Mouse (Mus musculus) kidney, adult 9 months (tissue): ENCODE results near the gene Zhx3.

ENCODE experiments used
- DNase-seq: peaks from one replicate; pipeline ENCODE4 v3.0.0; 2022

Zhx3 gene

DNA sequence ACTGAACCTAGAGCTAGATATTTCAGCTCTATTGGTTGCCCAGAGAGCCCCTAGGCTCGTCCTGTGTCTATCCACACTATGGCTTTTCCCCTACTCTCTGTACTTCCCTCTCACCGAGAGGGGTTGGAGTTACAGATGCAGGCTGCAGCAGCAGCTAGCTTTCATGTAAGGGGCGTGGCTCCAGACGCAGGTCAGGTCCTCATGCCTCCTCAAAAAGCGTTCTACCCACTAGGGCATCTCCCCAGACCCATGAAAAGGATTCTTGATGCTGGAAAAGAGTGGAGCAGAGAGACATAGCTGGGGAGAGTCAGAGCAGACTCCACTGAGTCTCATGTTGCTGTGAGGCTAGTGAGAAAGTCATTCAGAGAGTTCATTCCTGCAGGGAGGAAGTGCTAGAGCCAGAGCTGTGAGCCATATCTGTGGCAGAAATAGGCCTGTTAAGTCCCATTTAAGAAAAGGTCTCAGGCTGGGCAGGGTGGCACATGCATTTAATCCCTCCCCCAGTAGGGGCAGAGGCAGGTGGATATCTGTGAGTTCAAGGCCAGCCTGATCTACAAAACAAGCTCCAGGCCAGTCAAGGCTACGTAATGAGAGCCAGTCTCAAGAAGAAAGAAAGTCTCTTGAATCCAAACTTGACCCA lies 8.8 kb upstream of the Zhx3 start:
- no peak for DNase-seq

DNA sequence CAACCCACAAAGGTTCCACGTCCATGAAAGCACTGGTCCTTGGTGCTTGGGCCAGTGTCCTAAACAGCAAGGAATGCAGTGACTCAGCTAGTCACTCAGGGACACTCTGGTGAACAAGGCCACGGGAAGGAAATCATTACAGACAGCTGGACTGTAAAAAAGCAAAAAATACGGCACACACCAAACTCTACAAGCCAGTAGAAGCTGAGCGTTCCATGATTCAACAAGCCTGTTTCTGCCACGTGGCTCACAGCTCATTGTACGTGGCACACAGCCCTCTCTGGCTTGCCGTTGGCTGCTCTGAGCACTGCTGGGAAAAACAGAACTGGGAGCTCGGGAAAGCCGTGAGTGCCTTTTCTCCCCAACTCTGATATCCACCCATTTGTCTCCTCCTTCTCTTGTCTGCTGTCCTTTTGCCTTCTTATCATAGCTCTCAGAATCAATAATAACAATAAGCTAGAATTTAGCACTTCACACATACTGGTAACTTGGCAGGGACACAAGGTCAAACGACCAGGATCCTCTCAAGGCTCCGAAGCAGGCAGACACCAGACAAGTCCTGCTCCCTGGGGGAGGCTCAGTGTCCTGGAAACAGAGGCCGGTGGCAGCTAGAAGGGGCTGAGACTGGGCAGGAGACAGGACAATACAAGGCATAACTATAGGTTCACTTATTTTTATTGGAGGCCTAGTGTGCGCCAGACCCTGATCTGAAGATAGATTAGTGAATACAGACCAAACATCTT lies 7.8 kb upstream of the Zhx3 start, which contains the start of gene Lpin3:
Gene Lpin3 (plus strand): TSS at position 218 of the 743 bp plus-strand sequence.
- DNase-seq: peak; percentile 66

DNA sequence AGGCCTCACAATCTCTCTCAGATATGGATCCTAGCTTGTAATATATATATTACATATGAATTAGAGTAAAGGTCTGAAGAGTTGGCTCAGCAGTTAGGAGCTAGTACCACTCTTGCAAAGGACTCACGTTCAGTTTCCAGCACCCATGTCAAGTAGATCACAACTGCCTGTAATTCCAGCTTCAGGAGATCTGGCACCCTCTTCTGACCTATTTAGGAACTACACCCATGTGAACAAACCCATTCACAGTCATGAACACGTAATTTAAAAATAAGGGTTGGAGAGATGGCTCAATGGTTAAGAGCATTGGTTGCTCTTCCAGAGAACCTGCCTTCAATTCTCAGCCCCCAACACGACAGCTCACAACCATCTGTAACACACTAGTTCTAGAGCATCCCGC lies 3.3 kb upstream of the Zhx3 start:
- DNase-seq: peak; percentile 52

DNA sequence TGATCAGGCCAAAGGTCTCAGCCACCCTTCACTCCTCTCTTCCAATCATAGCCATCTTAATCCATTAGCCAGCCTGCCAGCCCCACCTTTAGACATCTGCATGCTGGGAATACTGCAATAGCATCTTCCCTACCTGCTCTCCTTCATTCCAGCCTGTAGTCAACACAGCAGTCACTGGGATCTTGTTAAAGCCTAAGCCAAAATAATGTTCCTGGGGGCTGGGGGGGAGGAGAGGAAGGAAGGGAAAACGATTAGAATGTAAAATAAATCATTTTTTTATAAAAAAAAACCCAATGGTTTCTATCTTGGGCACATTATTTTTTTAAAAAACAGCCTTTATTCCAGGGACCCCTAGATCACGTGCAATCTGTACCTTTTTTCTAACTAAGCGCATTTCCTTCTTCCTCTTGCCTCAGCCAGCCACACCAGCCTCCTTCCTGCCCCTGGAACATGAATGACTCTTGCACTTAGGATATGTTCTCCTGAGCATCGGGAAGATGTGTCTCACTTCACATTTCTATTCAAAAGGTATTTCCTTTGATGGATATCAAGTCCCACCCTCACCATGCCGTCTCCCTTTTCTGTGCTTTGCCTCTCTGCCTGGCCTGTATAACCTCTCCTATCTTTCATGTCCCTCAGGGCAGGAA lies 1.6 kb upstream of the Zhx3 start:
- peak; percentile 51 for DNase-seq

DNA sequence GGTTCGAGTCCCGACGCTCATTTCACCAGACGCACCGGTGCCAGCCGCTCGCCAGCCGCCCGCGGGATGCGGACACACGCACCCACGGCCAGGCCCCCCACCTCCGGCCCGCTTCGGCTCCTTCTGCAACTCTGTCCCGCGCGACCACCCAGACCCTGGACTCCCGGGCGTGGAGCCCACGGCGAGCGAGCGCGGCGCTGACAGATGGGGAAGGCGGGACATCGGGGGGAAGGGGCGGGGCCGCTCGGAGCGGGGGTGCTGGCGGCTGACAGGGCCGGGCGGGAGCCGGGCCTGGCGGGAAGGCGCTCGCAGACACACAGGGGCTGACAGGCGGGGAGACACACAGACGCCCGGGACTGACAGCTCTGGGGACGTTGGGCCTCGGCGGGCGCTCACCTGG lies 403 bp downstream of the Zhx3 start:
- DNase-seq: peak; percentile 59

DNA sequence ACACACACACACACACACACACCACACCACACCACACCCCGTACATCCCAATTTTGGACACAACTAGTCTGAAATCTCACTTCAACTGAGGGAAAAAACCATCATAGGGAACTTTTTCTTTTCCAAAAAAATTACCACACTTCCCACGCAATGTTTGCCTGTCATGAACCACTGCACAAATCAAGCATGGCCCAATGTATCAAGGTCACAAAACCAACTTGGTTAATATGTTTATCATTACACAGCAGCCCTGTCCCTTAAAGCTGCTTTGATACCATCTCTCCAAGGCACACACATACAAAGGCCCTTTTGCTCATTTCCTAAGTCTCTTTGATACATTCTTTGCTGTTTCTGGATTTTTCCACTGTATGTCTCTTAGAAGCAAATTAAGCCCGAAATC lies 1.5 kb downstream of the Zhx3 start:
- peak; percentile 75 for DNase-seq

DNA sequence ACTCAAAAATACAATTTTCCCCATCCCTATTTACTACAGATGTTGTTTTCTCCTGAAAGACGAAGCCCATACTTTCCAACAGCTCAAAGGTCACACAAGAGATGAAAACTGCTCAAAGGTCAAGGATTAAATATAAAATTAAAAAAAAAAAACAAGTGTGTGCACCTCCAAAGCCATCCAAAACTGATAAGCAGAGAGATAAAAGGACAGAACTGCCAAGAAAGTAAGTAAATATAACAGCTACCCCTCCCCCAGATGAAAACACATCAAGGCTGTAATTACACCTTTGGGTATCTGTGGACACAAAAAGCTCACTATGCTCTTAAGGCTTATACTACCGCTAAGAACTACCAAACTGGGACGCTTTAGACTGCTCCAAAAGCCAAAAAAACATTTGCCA lies 3.4 kb downstream of the Zhx3 start:
- no peak for DNase-seq

DNA sequence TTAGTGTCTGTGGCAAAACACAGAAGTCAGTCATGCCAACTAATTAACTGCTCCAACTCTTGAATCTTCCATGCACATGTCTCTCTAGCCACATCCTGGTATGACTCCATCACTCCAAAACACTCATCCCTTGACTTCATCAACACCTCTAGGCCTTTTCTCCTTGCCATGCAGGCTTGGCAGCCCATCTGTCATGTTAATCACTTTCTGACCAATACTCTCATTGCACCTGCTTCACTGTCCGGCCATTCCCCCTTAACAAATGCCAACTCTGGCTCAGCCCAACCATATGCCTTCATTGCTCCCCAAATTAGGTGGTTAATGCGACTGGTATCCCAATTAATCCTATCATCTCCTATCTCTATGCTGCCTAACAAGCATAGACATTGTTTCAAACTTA lies 7.5 kb downstream of the Zhx3 start:
- no peak for DNase-seq

DNA sequence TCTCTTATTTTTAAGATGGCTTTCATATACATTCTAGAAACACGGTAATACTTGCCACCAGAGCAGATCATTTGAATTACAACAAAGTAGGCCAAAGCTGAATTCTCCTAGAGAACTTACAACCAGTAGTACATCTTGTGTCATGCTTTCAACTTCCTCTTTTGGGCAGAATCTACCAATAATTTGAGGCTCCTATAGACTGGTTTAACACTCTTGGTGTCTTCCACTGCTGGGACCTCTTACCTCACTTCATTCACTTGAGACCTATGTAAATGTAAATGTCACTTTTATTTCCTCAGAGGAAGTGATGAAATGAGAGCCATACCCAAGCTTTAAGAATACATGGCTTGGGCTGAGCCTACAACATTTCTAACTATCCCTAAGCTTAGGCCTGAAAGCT lies 8.7 kb downstream of the Zhx3 start:
- no peak for DNase-seq

DNA sequence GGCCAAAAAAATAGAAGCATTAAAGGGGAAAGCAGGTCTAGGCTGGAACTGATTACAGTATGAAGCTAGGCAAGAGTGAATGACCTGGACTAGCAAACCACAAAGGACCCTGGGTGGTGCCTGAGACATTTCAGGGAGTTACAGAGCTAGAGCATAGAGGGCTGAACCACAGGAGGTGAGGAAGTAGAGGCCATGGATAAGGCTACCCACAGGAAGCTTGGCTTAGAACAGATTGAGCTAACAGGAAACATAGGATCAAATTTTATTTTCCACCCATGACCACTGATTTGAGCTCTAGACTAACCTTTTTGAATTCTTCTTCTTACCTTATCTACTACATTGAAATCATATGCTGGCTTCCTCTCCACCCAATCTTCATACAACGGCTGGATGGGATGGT lies 12.4 kb downstream of the Zhx3 start:
- DNase-seq: no peak

DNA sequence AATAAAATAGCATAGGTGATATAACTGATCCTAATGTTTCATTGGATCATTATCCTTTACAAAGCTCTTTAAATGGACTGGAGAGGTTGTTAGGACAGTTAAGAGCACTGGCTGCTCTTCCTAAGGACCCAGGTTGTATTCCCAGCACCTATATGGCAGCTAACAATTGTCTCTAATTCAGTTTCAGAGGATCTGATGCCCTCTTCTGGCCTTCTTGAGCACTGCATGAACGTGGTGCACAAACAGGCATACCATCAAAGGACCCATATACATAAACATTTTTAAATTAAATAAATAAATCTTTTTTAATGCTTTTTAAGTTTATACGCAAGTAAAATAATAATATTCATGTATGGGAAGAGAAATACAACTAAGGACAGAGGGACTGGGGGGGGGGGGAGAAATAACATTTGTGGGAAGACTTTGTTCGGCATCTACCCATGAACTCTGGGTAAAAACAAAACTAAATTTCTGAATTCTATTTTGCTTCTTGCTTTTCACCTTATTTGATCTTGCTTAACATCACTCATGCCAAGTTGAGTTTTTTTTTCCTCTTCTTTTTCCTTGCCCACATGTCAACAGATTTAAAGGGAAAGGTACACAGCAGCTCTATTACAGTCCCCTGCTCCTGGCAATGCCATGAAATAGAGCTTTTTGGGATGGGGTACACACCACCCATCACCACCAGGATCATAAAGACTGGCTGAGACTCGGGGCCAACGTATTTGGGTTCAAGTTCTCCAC lies 16.3 kb downstream of the Zhx3 start:
- DNase-seq: no peak

DNA sequence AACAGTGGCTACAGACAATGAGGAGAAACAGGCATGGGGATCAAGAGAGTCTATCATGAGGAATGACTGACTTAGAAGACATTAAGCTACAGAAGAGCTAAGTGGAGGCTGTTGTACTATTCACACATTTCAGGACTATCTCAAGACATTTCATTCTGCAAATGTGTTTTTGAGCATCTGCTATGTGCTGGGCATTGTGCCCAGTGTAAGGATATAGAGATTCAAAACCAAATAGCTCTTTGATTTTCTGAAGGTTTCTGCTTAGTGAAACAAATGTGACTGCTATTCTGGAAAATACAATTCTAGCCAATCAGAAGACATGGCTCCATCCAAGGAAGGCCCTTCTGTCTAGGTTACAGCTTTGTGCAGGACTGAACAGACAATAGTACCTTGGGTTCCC lies 18.1 kb downstream of the Zhx3 start:
- no peak for DNase-seq

DNA sequence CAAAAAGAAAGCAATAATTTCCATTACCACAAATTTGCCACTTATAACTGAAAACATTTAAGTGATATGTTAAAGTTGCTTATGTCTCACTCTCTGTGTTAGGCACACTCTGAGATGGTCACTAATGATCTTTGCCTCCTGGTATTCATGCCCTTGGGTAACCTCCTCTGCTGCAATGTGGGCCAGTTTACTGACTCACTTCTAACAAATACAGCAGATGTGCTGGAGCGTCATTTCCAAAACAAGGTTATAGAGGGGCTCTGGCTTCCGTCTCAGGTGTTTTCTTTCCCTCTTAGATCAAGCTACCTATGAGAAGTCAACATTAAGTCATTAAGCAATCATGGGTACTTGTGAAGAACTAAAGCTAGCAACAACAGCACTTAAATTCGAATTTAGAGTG lies 22.4 kb downstream of the Zhx3 start:
- no peak for DNase-seq

DNA sequence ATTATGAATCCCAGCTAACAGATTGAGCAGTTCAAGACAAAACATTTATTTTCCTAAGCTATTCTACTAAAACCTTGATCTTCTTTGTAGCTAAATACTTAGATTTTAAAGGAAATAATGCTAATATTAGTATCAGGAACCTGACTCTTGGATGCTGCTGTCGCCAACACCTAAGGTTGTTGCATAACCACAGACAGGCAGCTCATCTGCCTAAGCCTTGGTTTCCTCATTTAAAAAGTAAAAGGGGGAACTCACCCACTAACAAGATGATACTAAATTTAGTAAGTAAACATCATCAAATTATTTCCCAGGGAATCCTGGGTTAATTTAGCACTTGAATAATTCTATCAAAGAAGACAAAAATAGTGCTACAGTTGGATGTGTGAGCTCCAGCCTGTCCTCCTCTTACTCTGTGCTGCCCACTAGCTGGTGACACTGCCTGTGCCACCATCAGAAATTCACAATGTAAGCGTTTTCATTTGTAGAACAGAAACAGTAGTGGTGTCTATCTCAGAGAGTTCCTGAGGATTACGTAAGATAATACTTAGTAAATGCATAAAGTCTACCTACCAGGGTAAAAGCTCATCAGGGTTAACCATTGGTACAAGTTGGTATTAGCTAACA lies 23.1 kb downstream of the Zhx3 start:
- DNase-seq: no peak

DNA sequence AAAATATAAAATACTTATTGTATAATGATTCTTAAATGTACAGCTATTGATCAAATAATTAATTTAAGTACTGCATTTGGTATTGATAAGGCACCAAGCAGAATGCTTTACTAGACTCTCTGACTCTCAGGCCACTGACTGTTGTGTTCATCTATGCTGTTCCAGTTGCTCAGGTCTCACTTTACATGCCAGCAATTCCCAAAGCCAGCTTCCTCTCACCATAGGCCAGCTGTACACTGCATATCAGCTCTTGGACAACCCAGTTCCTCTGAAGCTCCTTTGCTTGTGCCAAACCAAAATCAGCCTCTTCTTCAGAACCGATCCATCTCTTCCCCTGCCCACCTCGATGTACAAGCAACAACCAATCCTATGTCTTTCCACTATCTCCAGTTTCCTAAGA lies 24.6 kb downstream of the Zhx3 start:
- no peak for DNase-seq

DNA sequence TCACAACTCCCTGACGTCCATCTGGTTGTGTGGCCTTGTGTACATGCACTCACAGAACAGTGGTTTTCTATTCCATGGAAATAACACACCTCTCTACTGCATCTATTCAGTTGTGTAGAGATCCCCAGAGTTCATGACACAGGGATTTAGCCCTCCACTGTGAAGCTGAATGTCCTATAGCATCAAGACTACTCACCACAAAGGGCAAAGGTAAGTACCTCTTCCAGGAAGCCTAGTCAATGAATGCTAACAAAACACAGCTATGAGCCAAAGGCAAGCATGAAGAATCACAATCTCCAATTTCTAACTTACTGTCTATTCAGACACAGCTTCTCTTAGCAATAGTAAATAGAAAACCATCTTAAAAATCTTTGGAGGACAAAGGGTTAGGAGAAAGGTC lies 25.1 kb downstream of the Zhx3 start:
- peak; percentile 71 for DNase-seq

DNA sequence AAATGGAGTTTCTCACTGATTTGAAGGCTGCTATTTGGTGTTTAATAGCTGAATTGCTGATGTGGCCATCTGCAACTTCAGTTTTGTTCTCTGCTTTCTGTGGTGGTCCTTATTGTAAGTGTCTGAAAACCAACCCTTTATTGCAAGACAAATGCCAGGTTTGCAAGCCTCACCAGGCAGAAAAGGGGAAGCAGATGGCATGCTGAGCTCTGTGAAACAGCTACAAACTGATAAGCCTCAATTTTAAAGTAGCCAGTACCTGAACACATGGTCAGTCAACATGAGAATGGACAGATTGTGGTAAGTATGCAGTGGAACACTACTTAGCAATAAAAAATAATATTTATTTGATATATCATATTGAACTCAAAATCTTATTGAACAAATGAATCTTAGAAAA lies 32.0 kb downstream of the Zhx3 start:
- DNase-seq: no peak

DNA sequence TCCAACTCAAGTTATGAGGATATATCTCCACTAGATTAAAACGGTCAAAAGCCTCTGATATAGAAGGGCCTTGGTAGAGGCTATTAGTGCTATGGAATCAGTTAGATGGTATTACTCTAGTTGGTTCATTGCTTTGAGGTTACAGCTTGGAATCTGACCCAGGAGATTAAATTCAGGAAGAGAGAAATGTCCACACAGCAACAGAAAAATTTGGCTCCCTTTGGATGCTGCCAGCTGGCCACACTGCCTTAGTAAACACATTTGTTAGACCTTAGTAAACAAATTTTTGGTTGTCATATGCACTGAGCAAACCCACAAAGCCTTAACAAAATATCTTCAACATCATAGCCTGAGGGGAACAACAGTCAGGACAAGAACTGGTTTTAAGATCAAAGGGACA lies 62.0 kb downstream of the Zhx3 start:
- DNase-seq: peak; percentile 36

DNA sequence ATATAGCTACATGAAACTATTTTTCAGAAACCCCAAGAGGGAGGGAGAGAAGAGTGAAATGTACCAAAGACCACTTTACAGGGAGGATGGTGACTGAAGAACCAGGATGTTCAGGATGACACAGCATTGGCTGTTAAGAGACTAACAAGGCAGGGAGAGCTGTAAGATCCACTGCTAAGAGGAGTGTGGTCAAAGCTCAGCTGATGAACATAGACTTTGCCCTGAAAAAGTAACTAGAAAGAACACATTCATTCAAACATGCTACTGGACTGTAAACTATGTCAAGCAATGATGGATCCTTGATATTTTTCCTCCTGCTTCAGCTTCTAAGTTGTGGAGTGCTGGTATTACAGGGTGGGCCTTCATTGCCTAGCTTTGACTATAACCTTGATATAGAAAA lies 62.4 kb downstream of the Zhx3 start:
- DNase-seq: peak; percentile 77

DNA sequence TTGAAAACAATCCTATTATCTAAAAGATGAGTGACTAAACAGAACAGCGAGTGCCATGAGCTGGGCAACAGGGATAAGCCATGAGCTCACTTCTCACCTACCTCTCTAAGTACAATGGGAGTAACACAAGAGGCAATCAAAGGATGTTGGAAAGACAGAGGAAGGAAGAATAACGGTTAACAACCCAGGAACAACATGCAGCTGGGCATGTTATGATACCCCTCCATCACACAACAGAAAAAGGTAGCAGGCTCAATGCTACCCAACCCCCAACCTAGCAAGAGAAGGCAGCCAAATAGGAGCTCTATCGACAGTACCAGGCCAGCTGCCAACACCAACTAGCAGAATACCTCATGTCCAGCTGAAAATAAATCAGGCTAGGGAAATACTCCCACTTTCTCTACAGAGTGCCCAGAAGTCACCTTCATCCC lies 66.7 kb downstream of the Zhx3 start:
- DNase-seq: peak; percentile 86

DNA sequence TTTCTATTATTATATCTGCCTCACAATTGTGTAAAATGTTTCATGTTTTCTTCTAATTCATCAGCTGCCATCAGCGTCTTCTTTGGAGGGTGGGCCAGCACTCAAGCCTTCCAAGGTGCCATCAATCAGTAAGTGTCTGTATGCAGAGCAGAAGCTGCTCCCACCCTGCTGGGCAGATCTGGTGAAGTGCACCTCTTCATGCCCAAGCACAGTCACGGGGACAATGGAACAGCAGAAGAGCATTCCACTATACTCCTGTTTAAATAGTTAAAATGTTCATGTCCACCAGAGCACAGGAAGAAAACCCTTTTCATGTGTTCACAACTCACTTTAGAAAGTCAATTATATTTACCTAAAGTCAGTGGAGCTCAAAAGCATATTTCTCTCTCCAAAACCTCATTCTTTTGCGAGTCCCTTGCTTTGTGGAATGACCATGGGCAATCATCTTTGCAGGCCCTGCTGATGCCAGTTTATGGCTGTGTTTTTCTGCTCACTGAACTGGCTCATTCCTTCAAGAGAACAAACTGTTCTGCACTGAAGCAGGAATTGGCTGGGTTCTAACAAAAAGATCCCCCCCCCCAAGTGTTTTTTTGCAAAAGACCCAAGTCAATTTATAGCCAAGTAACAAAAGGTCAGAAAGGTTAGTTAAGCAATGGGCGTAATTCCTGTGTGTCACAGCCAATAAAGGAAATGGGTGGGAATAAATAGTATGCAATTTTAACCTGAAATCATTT lies 67.8 kb downstream of the Zhx3 start:
- peak; percentile 88 for DNase-seq

DNA sequence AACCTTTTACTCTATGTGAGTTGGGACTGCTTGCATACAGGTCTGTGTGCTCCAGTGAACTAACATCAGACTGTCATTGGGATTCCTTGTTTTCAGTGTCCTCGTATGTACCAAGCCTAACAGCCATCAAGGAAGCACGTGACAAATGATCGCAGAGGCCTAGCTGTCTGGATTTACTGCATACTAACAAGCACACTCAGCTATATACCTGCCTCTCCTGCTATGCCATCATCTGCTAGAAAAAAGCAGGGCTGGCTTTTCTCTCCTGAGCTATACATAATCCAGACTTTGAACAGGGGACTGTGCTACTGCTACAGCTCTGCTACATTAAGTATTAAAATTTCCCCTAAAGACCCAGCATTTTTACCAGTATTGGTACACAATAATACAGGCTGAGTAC lies 70.5 kb downstream of the Zhx3 start:
- no peak for DNase-seq
